Mouse (Mus musculus) Muller cell, postnatal 12 days (primary cell): ENCODE data around the gene Ajap1.

Source experiments
- DNase-seq: peaks from one replicate; pipeline ENCODE4 v3.0.0-alpha.2; 2015; ENCODE audit errors: inconsistent ontology term

Gene Ajap1

GRCm38 (mm10) chr4:153357539-153358242, 124.9 kb downstream of the Ajap1 start:
- DNase-seq: peak; percentile 63

DNA sequence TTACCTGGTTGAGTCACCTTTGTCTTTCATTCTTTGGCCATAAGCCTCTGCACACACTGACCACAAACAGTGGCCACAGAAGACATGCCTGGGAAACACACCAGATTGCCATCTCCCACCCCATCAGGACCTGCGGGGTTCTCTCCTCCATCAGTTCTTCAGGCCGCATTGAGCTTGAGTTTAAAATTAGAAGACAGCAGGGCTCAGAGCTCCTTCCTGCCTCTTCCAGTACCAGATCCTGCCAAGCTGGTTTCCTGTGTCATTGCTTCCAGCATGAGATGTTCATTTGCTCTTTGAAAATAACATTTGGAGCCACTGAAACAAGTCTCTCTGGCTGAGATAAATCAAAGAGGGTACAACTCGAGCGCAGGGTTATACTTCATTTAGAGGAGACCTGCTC, 126.4 kb downstream of the Ajap1 start:
- DNase-seq: no peak

GRCm38 (mm10) chr4:153344999-153345398, 137.6 kb downstream of the Ajap1 start:
- no peak for DNase-seq

DNA sequence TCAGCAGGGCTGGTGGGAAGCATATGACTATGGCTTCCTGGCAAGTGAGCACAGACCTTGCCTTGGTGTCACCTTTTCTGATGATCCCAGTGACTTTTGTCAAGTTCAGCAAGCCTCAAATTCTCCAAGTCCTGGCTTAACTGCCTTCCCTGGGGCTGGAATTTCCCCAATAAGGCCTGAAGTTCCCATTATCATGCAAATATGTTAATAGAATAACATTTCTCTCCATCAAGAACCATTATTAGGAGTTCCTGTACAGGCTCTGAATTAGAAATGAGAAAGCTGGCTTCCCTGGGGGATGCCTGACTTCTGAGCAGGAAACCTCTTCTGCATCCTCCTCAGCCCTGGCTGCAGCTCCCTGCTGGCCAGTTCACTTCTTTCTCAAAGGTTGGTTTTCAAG, 141.7 kb downstream of the Ajap1 start:
- DNase-seq: no peak

DNA sequence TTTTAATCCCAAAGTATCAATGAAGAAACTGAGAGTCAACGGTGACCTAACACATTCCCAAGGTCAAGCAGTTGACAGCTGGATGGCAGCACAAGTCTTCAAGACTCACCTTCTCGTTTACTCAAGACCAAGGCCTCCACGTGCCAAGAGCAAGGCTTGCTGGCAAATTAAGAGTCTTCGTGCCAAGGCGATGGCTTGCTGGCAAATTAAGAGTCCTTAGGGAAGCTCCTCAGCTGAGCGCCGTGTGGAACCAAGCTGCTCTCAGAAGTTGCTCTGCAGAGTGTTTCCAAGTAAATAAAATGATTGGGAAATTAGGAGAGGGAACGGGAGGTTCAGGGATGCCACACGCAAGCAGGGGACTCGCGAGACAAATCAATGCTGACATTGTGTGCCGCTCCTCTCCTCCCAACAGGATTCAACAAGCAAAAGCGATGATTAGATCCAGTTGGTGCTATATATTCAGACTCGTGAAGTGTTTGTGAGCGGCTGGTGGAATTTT, 147.3 kb downstream of the Ajap1 start:
- DNase-seq: no peak

GRCm38 (mm10) chr4:153327809-153328208, 154.8 kb downstream of the Ajap1 start:
- DNase-seq: no peak
